Mouse (Mus musculus) kidney, adult 2 months (tissue): ENCODE results near the gene Lars2.

Source experiments
- CTCF ChIP-seq: fragments of 200-500 bp; conservative IDR thresholded peaks from 2 replicates; pipeline ENCODE4 v1.5.1; 2011; ENCODE audit warnings: low read depth, mild to moderate bottlenecking, control low read depth, low read length, moderate library complexity, mixed read lengths; ENCODE audit not compliant: insufficient read depth, insufficient read length
- POLR2A ChIP-seq: fragments of 200-500 bp; IDR thresholded peaks from one replicate; pipeline ENCODE4 v1.6.1; 2011; ENCODE audit warnings: low read depth, low read length, control low read depth

GRCm38 (mm10) chr9:123509638-123510604, 143.2 kb downstream of the Lars2 start:
- TF ChIP-seq POLR2A (no peak), CTCF (no peak)
